Mouse (Mus musculus) kidney, adult 2 months (tissue): ENCODE measurements at regions not wholly inside any gene's neighbourhood (a gene's known extent, or its start where the extent isn't known, plus 50 kb on each side); places are given as distances from the start of the nearest gene placed in this dataset.

Experiments
- CTCF ChIP-seq: fragments of 200-500 bp; conservative IDR thresholded peaks from 2 replicates; pipeline ENCODE4 v1.5.1; 2011; ENCODE audit warnings: low read depth, mild to moderate bottlenecking, control low read depth, low read length, moderate library complexity, mixed read lengths; ENCODE audit not compliant: insufficient read depth, insufficient read length
- POLR2A ChIP-seq: fragments of 200-500 bp; IDR thresholded peaks from one replicate; pipeline ENCODE4 v1.6.1; 2011; ENCODE audit warnings: low read depth, low read length, control low read depth

- TF ChIP-seq POLR2A = no peak
- no peak for TF ChIP-seq CTCF
Observed at GRCm38 (mm10) chr16:78216752-78217351, 84.4 kb upstream of the Cxadr start.
